Mouse (Mus musculus): ENCODE data around the gene Taok1.

DNA sequence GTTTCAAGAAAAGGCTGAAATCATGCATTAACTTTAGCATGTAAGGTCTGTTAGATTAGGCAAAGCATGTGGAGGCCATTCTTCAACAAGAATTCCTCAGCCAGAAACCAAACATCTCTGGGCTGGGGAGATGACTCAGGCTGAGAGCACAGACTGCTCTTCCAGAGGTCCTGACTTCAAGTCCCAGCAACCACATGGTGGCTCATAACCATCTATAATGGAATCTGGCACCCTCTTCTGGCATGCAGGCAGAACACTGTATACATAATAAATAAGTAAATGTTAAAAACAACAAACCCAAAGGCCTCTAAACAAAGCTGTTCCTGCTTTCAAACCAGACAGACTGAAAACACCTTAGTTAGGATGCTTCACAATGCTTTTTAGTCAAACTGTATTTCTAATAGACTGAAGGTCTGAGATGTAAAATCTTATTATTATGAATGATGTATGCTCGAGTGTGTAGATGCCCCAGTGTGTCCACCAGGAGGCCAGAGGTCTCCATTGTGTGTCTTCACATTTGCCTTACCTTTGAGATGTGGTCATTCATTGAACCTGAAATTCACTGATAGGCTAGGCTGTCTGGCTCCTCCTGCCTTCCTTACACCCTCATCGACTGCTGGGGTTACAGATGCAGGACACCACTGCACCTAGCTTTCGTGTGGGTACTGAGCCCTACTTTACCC, 81.7 kb downstream of the Taok1 start:
- TF ChIP-seq POLR2A (IDR thresholded peaks at IDR 0.05; ENCODE audit: low read depth, low read length) (no peak), CTCF (conservative IDR thresholded peaks at IDR 0.05; ENCODE audit: insufficient read depth, insufficient read length, low read depth, low read length) (0 out of 2 replicates have a peak, but pooled peaks have one; percentile 1)
